Comparison of ENCODE assay signal across 33 mouse cellular contexts in genomic region chr12:77142224-77142623, GRCm38 (mm10).
"Had no signal": no experiment of that assay in that cellular context is flagged by ENCODE, and none has a peak within 500 bp of the region (broad histone marks: within the 10 kb centered on the region; RNA-seq: fewer than 3 reads in every experiment).

No protein-coding gene starts in this region.

- H3K27ac ChIP-seq: heart, embryonic 13.5 days; heart, embryonic 15.5 days; hindbrain, embryonic 10.5 days; hindbrain, embryonic 12.5 days; hindbrain, embryonic 13.5 days; hindbrain, embryonic 14.5 days; hindbrain, embryonic 15.5 days; hindbrain, postnatal 0 days; intestine, embryonic 15.5 days; kidney, embryonic 15.5 days; kidney, postnatal 0 days; layer of hippocampus, adult 2 months; left cerebral cortex, adult 2 months had no signal

- H3K4me2 ChIP-seq: heart, embryonic 11.5 days; heart, embryonic 12.5 days; heart, embryonic 13.5 days; heart, embryonic 15.5 days; hindbrain, embryonic 12.5 days; hindbrain, embryonic 13.5 days; hindbrain, embryonic 14.5 days; hindbrain, embryonic 15.5 days; intestine, embryonic 15.5 days; kidney, embryonic 15.5 days had no signal

- ATAC-seq: hindbrain, embryonic 16.5 days; hindbrain, postnatal 0 days; inflammation-experienced regulatory T-cells, adult 6 months; intestine, embryonic 15.5 days; intestine, embryonic 16.5 days; intestine, postnatal 0 days had no signal

- H3K4me1 ChIP-seq: heart, embryonic 15.5 days; hindbrain, embryonic 10.5 days; hindbrain, embryonic 12.5 days; hindbrain, embryonic 13.5 days; hindbrain, embryonic 15.5 days; intestine, embryonic 15.5 days; kidney, embryonic 15.5 days had no signal

- H3K9me3 ChIP-seq: heart, embryonic 12.5 days; heart, embryonic 13.5 days; heart, embryonic 15.5 days; hindbrain, embryonic 10.5 days; hindbrain, embryonic 12.5 days; hindbrain, embryonic 13.5 days; hindbrain, embryonic 15.5 days; intestine, embryonic 15.5 days; kidney, embryonic 15.5 days had no signal

- H3K9ac ChIP-seq: heart, embryonic 12.5 days; heart, embryonic 13.5 days; heart, embryonic 15.5 days; hindbrain, embryonic 12.5 days; hindbrain, embryonic 13.5 days; hindbrain, embryonic 14.5 days; hindbrain, embryonic 15.5 days; intestine, embryonic 15.5 days; kidney, embryonic 15.5 days had no signal

- DNase-seq: heart, postnatal 10 days; heart, postnatal 14 days; heart, postnatal 4 days; kidney, adult 11 months; kidney, adult 18-20 months; kidney, adult 2 months; kidney, adult 8-10 months; kidney, postnatal 10 days; kidney, postnatal 14 days; kidney, postnatal 25 days; kidney, postnatal 36 days; kidney, postnatal 4 days; layer of hippocampus, adult 9-11 months; layer of hippocampus, postnatal 36 days had no signal

- H3K36me3 ChIP-seq: heart, embryonic 12.5 days; heart, embryonic 13.5 days; heart, embryonic 15.5 days; hindbrain, embryonic 10.5 days; hindbrain, embryonic 12.5 days; hindbrain, embryonic 13.5 days; hindbrain, embryonic 15.5 days; intestine, embryonic 15.5 days; kidney, embryonic 15.5 days had no signal

- H3K4me3 ChIP-seq: heart, embryonic 12.5 days; heart, embryonic 13.5 days; heart, embryonic 15.5 days; hindbrain, embryonic 10.5 days; hindbrain, embryonic 12.5 days; hindbrain, embryonic 13.5 days; hindbrain, embryonic 15.5 days; intestine, embryonic 15.5 days; kidney, embryonic 15.5 days; layer of hippocampus, adult 2 months; left cerebral cortex, adult 2 months had no signal

- H3K27me3 ChIP-seq: heart, embryonic 12.5 days; heart, embryonic 13.5 days; heart, embryonic 15.5 days; hindbrain, embryonic 12.5 days; hindbrain, embryonic 13.5 days; hindbrain, embryonic 15.5 days; intestine, embryonic 15.5 days; kidney, embryonic 15.5 days had no signal
